Mouse (Mus musculus) adrenal gland (tissue): ENCODE measurements at regions not wholly inside any gene's neighbourhood (a gene's known extent, or its start where the extent isn't known, plus 50 kb on each side); places are given as distances from the start of the nearest gene placed in this dataset.

Experiments used
- intact Hi-C: fragments of 180-260 bp; cut with DNase I; formaldehyde crosslinking; loops from one replicate; pipeline ENCODE4 v1.15.1; 2025

GRCm38 (mm10) chr1:61313196-61313595 is 325.4 kb upstream of the Pard3b start:
- intact Hi-C loops: no loop called here

GRCm38 (mm10) chr1:61316261-61316660 is 322.4 kb upstream of the Pard3b start:
- intact Hi-C loops: no loop called here

GRCm38 (mm10) chr1:61316736-61317135 is 321.9 kb upstream of the Pard3b start:
- intact Hi-C loops: no loop called here

GRCm38 (mm10) chr1:61318042-61318441 is 320.6 kb upstream of the Pard3b start:
- intact Hi-C loops: no loop called here

- intact Hi-C loops: no loop called here
Measured at GRCm38 (mm10) chr1:61321513-61322145, 317.0 kb upstream of the Pard3b start.

GRCm38 (mm10) chr1:61331456-61331855 is 307.2 kb upstream of the Pard3b start:
- intact Hi-C loops: no loop called here

GRCm38 (mm10) chr1:61331906-61332305 is 306.7 kb upstream of the Pard3b start:
- intact Hi-C loops: no loop called here

GRCm38 (mm10) chr1:61336367-61336766 is 302.3 kb upstream of the Pard3b start:
- intact Hi-C loops: no loop called here

- intact Hi-C loops: no loop called here
Measured at GRCm38 (mm10) chr1:61352921-61353320, 285.7 kb upstream of the Pard3b start.

- intact Hi-C loops: no loop called here
Measured at GRCm38 (mm10) chr1:61353481-61353880, 285.1 kb upstream of the Pard3b start.

GRCm38 (mm10) chr1:61355241-61355640 is 283.4 kb upstream of the Pard3b start:
- intact Hi-C loops: no loop called here

GRCm38 (mm10) chr1:61359011-61359930 is 279.4 kb upstream of the Pard3b start:
- intact Hi-C loops: no loop called here

- intact Hi-C loops: loop anchor here (10.0 kb wide), 1 partner anchor 318 kb away; no protein-coding TSS in a partner anchor
Measured at GRCm38 (mm10) chr1:61372581-61372980, 266.0 kb upstream of the Pard3b start.

GRCm38 (mm10) chr1:61373661-61374491 is 264.7 kb upstream of the Pard3b start:
- intact Hi-C loops: loop anchor here (10.0 kb wide), 1 partner anchor 319 kb away; no protein-coding TSS in a partner anchor

- intact Hi-C loops: loop anchor here (2.0 to 10.0 kb wide), 3 partner anchors 78 to 1326 kb away; partner anchors contain the start of gene Nrp2
Measured at GRCm38 (mm10) chr1:61376417-61376816, 262.2 kb upstream of the Pard3b start.

- intact Hi-C loops: loop anchor here (2.0 to 10.0 kb wide), 3 partner anchors 78 to 1325 kb away; partner anchors contain the start of gene Nrp2
Measured at GRCm38 (mm10) chr1:61377070-61377469, 261.6 kb upstream of the Pard3b start.

- intact Hi-C loops: loop anchor here (2.0 to 10.0 kb wide), 3 partner anchors 323 to 1324 kb away; partner anchors contain the start of gene Nrp2
Measured at GRCm38 (mm10) chr1:61378240-61378639, 260.4 kb upstream of the Pard3b start.

- intact Hi-C loops: loop anchor here (2.0 to 10.0 kb wide), 3 partner anchors 325 to 1322 kb away; partner anchors contain the start of gene Nrp2
Measured at GRCm38 (mm10) chr1:61379771-61380517, 258.7 kb upstream of the Pard3b start.

GRCm38 (mm10) chr1:61387587-61387986 is 251.0 kb upstream of the Pard3b start:
- intact Hi-C loops: no loop called here

- intact Hi-C loops: no loop called here
Measured at GRCm38 (mm10) chr1:61397796-61398195, 240.8 kb upstream of the Pard3b start.
